ENCODE assay signal across 9 mouse cellular contexts in genomic region chr9:41924140-41924539, GRCm38 (mm10).
A peak's percentile ranks its signal among the peaks of the same experiment; 100 is the strongest.
DNase-seq lines count a peak whose midpoint lies in the region; ATAC-seq lines count a peak whose summit lies in the region.
"Had no signal": no experiment of that assay in that cellular context is flagged by ENCODE, and none has a peak within 500 bp of the region (broad histone marks: within the 10 kb centered on the region; RNA-seq: fewer than 3 reads in every experiment).

No protein-coding gene starts in this region.

- H3K27me3 ChIP-seq in hindbrain, embryonic 10.5 days (ENCODE audit: insufficient read depth, poor library complexity, severe bottlenecking): no peaks in the 10 kb centered on the region
- H3K27me3 ChIP-seq in hindbrain, embryonic 11.5 days (ENCODE audit: control insufficient read depth, insufficient read depth, low read length): no peaks in the 10 kb centered on the region
- H3K27me3 ChIP-seq in forebrain, embryonic 16.5 days (replicated peaks; ENCODE audit: control insufficient read depth, insufficient read depth, low read length): no peaks in the 10 kb centered on the region

- WGBS in hindbrain, embryonic 10.5 days: 45% methylated on average over 2 of the region's 2 CpGs
- WGBS in hindbrain, embryonic 11.5 days: 46% methylated on average over 2 of the region's 2 CpGs
- WGBS in forebrain, embryonic 16.5 days: 39% methylated on average over 2 of the region's 2 CpGs

- ATAC-seq in hindbrain, embryonic 11.5 days (ENCODE audit: low FRiP score): no peak
- ATAC-seq in forebrain, embryonic 16.5 days: 0 out of 2 replicates have a peak, but pooled peaks have one; percentile 31

- peak overlapping the region; percentile 53; the same call in 1 of the 2 replicates for H3K27ac ChIP-seq in hindbrain, embryonic 10.5 days
- H3K27ac ChIP-seq in hindbrain, embryonic 11.5 days (ENCODE audit: low read depth, low read length): no peak overlapping the region
- H3K27ac ChIP-seq in forebrain, embryonic 16.5 days (ENCODE audit: low read length): peak overlapping the region; percentile 11

- DNase-seq in hindbrain, embryonic 10.5 days (ENCODE audit: low spot score): no peak
- DNase-seq in hindbrain, embryonic 11.5 days (ENCODE audit: low spot score): no peak
- peak; percentile 39 for DNase-seq in 3134 (ENCODE audit: extremely low read depth, insufficient read length, low spot score)
- DNase-seq in embryo, embryonic 9.5 days (ENCODE audit: extremely low spot score): peak; percentile 42
- DNase-seq in frontal cortex, postnatal 36 days (ENCODE audit: low spot score in 2 of 2): no peak
- DNase-seq in right cerebral cortex, adult 18-20 months: no peak
- DNase-seq in gastrocnemius, postnatal 4 days (ENCODE audit: low spot score in 2 of 2): no peak
- DNase-seq: cerebellum, postnatal 14 days had no signal

- peaks cover 13% of the 10 kb centered on the region for H3K4me1 ChIP-seq in hindbrain, embryonic 10.5 days (replicated peaks)
- no peaks in the 10 kb centered on the region; the same call in 1 of the 2 replicates for H3K4me1 ChIP-seq in hindbrain, embryonic 11.5 days (replicated peaks; ENCODE audit: control insufficient read depth, insufficient read depth, low read length)
- peaks cover 7% of the 10 kb centered on the region for H3K4me1 ChIP-seq in forebrain, embryonic 16.5 days (replicated peaks; ENCODE audit: control insufficient read depth, insufficient read depth, low read length)

- no peak overlapping the region for H3K9ac ChIP-seq in hindbrain, embryonic 11.5 days (ENCODE audit: low read depth, low read length)
- H3K9ac ChIP-seq in forebrain, embryonic 16.5 days (replicated peaks; ENCODE audit: low read depth, low read length): no peak overlapping the region

- H3K36me3 ChIP-seq in hindbrain, embryonic 10.5 days: no peaks in the 10 kb centered on the region
- H3K36me3 ChIP-seq in hindbrain, embryonic 11.5 days (ENCODE audit: control insufficient read depth, insufficient read depth, low read length): no peaks in the 10 kb centered on the region
- no peaks in the 10 kb centered on the region for H3K36me3 ChIP-seq in forebrain, embryonic 16.5 days (ENCODE audit: control insufficient read depth, insufficient read depth)

- H3K9me3 ChIP-seq in hindbrain, embryonic 10.5 days: no peaks in the 10 kb centered on the region
- no peaks in the 10 kb centered on the region for H3K9me3 ChIP-seq in hindbrain, embryonic 11.5 days (ENCODE audit: control insufficient read depth, low read length)
- H3K9me3 ChIP-seq in forebrain, embryonic 16.5 days (ENCODE audit: control insufficient read depth, low read length): no peaks in the 10 kb centered on the region

- no peak overlapping the region for H3K4me3 ChIP-seq in hindbrain, embryonic 10.5 days
- H3K4me3 ChIP-seq in hindbrain, embryonic 11.5 days (ENCODE audit: low read depth, low read length): no peak overlapping the region
- H3K4me3 ChIP-seq in forebrain, embryonic 16.5 days (replicated peaks; ENCODE audit: low read length): no peak overlapping the region

- no peak overlapping the region for H3K4me2 ChIP-seq in hindbrain, embryonic 11.5 days (replicated peaks; ENCODE audit: low read depth, low read length)
- H3K4me2 ChIP-seq in forebrain, embryonic 16.5 days (ENCODE audit: low read length): no peak overlapping the region

Comparison
In these comparisons a context has a peak if more than half of its experiments do, and no peak if none do; other contexts are left out.
1. DNase-seq: peak in 3134 (single experiment) and embryo, embryonic 9.5 days (single experiment); none in hindbrain, embryonic 10.5 days (single experiment), hindbrain, embryonic 11.5 days (single experiment), frontal cortex, postnatal 36 days (0 of 2), right cerebral cortex, adult 18-20 months (single experiment) and gastrocnemius, postnatal 4 days (0 of 2).